8 mouse cellular contexts compared by ENCODE assay signal in the genomic region with DNA sequence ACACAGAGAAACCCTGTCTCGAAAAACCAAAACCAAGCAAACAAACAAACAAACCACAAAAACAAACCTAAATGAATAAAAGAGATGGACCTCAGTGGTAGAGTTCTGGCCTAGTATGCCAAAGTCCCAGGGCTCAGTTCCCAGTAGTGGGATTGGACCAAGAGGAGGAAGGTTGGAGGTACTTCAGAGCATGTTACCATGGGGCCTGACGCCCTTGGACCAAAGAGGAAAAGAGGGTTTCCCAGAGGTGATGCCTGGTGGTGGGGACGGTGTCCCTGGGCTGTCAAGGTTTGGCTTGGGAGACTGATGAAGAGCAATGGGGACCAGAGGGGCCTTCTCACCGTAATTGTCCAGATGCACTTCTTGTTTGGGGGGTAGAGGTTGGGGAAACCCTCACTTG. TPM values are rescaled to one million over a fixed set of nuclear protein-coding genes. Genes with fewer than 3 reads are reported as not detected.
DNase-seq lines count a peak whose midpoint lies in the region; ATAC-seq and TF ChIP-seq lines count a peak whose summit lies in the region.

No protein-coding gene starts in this region.

- peak overlapping the region; percentile 40 for H3K4me3 ChIP-seq in forebrain, embryonic 10.5 days
- no peak overlapping the region for H3K4me3 ChIP-seq in forebrain, embryonic 16.5 days (replicated peaks; ENCODE audit: low read length)
- H3K4me3 ChIP-seq in kidney, postnatal 0 days (replicated peaks; ENCODE audit: low read depth, low read length): peak overlapping the region; percentile 30
- H3K4me3 ChIP-seq in embryonic facial prominence, embryonic 15.5 days (replicated peaks): peak overlapping the region; percentile 41
- H3K4me3 ChIP-seq in liver, postnatal 0 days (ENCODE audit: low read depth, low read length): no peak overlapping the region

- H3K9me3 ChIP-seq in forebrain, embryonic 10.5 days: no peaks in the 10 kb centered on the region
- no peaks in the 10 kb centered on the region for H3K9me3 ChIP-seq in forebrain, embryonic 16.5 days (ENCODE audit: control insufficient read depth, low read length)
- no peaks in the 10 kb centered on the region for H3K9me3 ChIP-seq in kidney, postnatal 0 days (replicated peaks; ENCODE audit: low read length)
- H3K9me3 ChIP-seq in embryonic facial prominence, embryonic 15.5 days (replicated peaks): no peaks in the 10 kb centered on the region
- no peaks in the 10 kb centered on the region for H3K9me3 ChIP-seq in liver, postnatal 0 days (ENCODE audit: low read length)

- no peak overlapping the region for H3K4me2 ChIP-seq in forebrain, embryonic 16.5 days (ENCODE audit: low read length)
- peak overlapping the region; percentile 54 for H3K4me2 ChIP-seq in kidney, postnatal 0 days (ENCODE audit: low read length)
- peak overlapping the region; percentile 53 for H3K4me2 ChIP-seq in embryonic facial prominence, embryonic 15.5 days (replicated peaks)
- H3K4me2 ChIP-seq in liver, postnatal 0 days (ENCODE audit: low read depth, low read length): peak overlapping the region; percentile 24; the same call in 1 of the 2 replicates

- no peak for DNase-seq in forebrain, embryonic 10.5 days (ENCODE audit: extremely low spot score, low spot score)
- DNase-seq in kidney, postnatal 0 days (ENCODE audit: low spot score): no peak
- DNase-seq in kidney, postnatal 25 days: no peak
- DNase-seq in liver, postnatal 0 days: no peak
- no peak for DNase-seq in thymus, postnatal 25 days
- no peak for DNase-seq in spleen, postnatal 36 days (ENCODE audit: low spot score in 2 of 2)

- TF ChIP-seq EP300 in liver, postnatal 0 days (IDR thresholded peaks at IDR 0.05; ENCODE audit: low read depth): no peak

- peaks cover 34% of the 10 kb centered on the region for H3K27me3 ChIP-seq in forebrain, embryonic 10.5 days (ENCODE audit: poor library complexity, severe bottlenecking)
- H3K27me3 ChIP-seq in forebrain, embryonic 16.5 days (replicated peaks; ENCODE audit: control insufficient read depth, insufficient read depth, low read length): no peaks in the 10 kb centered on the region; the same call in 1 of the 2 replicates
- no peaks in the 10 kb centered on the region for H3K27me3 ChIP-seq in kidney, postnatal 0 days (ENCODE audit: insufficient read depth, low read length)
- H3K27me3 ChIP-seq in embryonic facial prominence, embryonic 15.5 days: no peaks in the 10 kb centered on the region
- H3K27me3 ChIP-seq in liver, postnatal 0 days (ENCODE audit: insufficient read depth, low read length): no peaks in the 10 kb centered on the region

- peak overlapping the region; percentile 84 for H3K27ac ChIP-seq in forebrain, embryonic 10.5 days
- H3K27ac ChIP-seq in forebrain, embryonic 16.5 days (ENCODE audit: low read length): no peak overlapping the region
- peak overlapping the region; percentile 94; the same call in 1 of the 2 replicates for H3K27ac ChIP-seq in kidney, postnatal 0 days
- peak overlapping the region; percentile 97 for H3K27ac ChIP-seq in embryonic facial prominence, embryonic 15.5 days (replicated peaks)
- no peak overlapping the region for H3K27ac ChIP-seq in liver, postnatal 0 days (ENCODE audit: low read depth)

- peaks cover 70% of the 10 kb centered on the region for H3K4me1 ChIP-seq in forebrain, embryonic 10.5 days
- H3K4me1 ChIP-seq in forebrain, embryonic 16.5 days (replicated peaks; ENCODE audit: control insufficient read depth, insufficient read depth, low read length): 0 out of 2 replicates have a peak, but pooled peaks cover 2% of the 10 kb centered on the region
- peaks cover 23% of the 10 kb centered on the region for H3K4me1 ChIP-seq in kidney, postnatal 0 days (replicated peaks; ENCODE audit: insufficient read depth, low read length)
- H3K4me1 ChIP-seq in embryonic facial prominence, embryonic 15.5 days: peaks cover 62% of the 10 kb centered on the region
- peaks cover 20% of the 10 kb centered on the region for H3K4me1 ChIP-seq in liver, postnatal 0 days (ENCODE audit: insufficient read depth)

- 69% methylated on average over 4 of the region's 4 CpGs for WGBS in forebrain, embryonic 10.5 days
- WGBS in forebrain, embryonic 16.5 days: 80% methylated on average over 4 of the region's 4 CpGs
- 54% methylated on average over 4 of the region's 4 CpGs for WGBS in kidney, postnatal 0 days
- 35% methylated on average over 4 of the region's 4 CpGs for WGBS in embryonic facial prominence, embryonic 15.5 days
- 80% methylated on average over 4 of the region's 4 CpGs for WGBS in liver, postnatal 0 days (ENCODE audit: insufficient replicate concordance)

- TF ChIP-seq CTCF in kidney, postnatal 0 days (IDR thresholded peaks at IDR 0.05; ENCODE audit: low read depth): no peak
- TF ChIP-seq CTCF in liver, postnatal 0 days (IDR thresholded peaks at IDR 0.05; ENCODE audit: low read depth): no peak

- H3K9ac ChIP-seq in forebrain, embryonic 16.5 days (replicated peaks; ENCODE audit: low read depth, low read length): no peak overlapping the region
- H3K9ac ChIP-seq in kidney, postnatal 0 days (ENCODE audit: low read depth, low read length): peak overlapping the region; percentile 56; the same call in 1 of the 2 replicates
- H3K9ac ChIP-seq in embryonic facial prominence, embryonic 15.5 days: peak overlapping the region; percentile 10
- H3K9ac ChIP-seq in liver, postnatal 0 days (replicated peaks): no peak overlapping the region

- ATAC-seq in forebrain, embryonic 16.5 days: no peak
- ATAC-seq in kidney, postnatal 0 days (replicated peaks; ENCODE audit: low FRiP score, low read depth): no peak
- no peak for ATAC-seq in embryonic facial prominence, embryonic 15.5 days (ENCODE audit: insufficient number of reproducible peaks, low FRiP score, low TSS enrichment, low read depth)
- no peak for ATAC-seq in liver, postnatal 0 days

- H3K36me3 ChIP-seq in forebrain, embryonic 10.5 days (replicated peaks): peaks cover 25% of the 10 kb centered on the region
- H3K36me3 ChIP-seq in forebrain, embryonic 16.5 days (ENCODE audit: control insufficient read depth, insufficient read depth): no peaks in the 10 kb centered on the region
- H3K36me3 ChIP-seq in kidney, postnatal 0 days (ENCODE audit: insufficient read depth, low read length): no peaks in the 10 kb centered on the region
- H3K36me3 ChIP-seq in embryonic facial prominence, embryonic 15.5 days: peaks cover 22% of the 10 kb centered on the region
- no peaks in the 10 kb centered on the region for H3K36me3 ChIP-seq in liver, postnatal 0 days (replicated peaks; ENCODE audit: insufficient read depth, low read length)

RNA-seq across cellular contexts. Expression of a gene that starts 3.5 kb away (rescaled TPM):
- 61.7 and 62.5 TPM in 2 replicates for polyA plus RNA-seq in forebrain, embryonic 10.5 days (2016; fragmentation: Nextera tagmentation; extraction: Ambion mirVana)
- 10.6 and 18.3 TPM in 2 replicates for polyA plus RNA-seq in forebrain, embryonic 16.5 days (2015; fragmentation: Nextera tagmentation; extraction: Ambion mirVana)
- 120 and 136 TPM in 2 replicates for polyA plus RNA-seq in kidney, postnatal 0 days (2015; fragmentation: Nextera tagmentation; extraction: Ambion mirVana)
- polyA plus RNA-seq in embryonic facial prominence, embryonic 15.5 days (2015; fragmentation: Nextera tagmentation; extraction: Ambion mirVana): 261 and 273 TPM in 2 replicates
- 12.9 and 14.7 TPM in 2 replicates for polyA plus RNA-seq in liver, postnatal 0 days (2015; fragmentation: Nextera tagmentation; extraction: Ambion mirVana)

RNA-seq across cellular contexts. Expression of a gene that starts 9.2 kb away (rescaled TPM):
- polyA plus RNA-seq in forebrain, embryonic 10.5 days (2016; fragmentation: Nextera tagmentation; extraction: Ambion mirVana): 14.2 and 15.1 TPM in 2 replicates
- polyA plus RNA-seq in forebrain, embryonic 16.5 days (2015; fragmentation: Nextera tagmentation; extraction: Ambion mirVana): 43.5 and 43.7 TPM in 2 replicates
- polyA plus RNA-seq in kidney, postnatal 0 days (2015; fragmentation: Nextera tagmentation; extraction: Ambion mirVana): 37.8 and 39.3 TPM in 2 replicates
- 43.3 and 47.3 TPM in 2 replicates for polyA plus RNA-seq in embryonic facial prominence, embryonic 15.5 days (2015; fragmentation: Nextera tagmentation; extraction: Ambion mirVana)
- 26.2 and 28.3 TPM in 2 replicates for polyA plus RNA-seq in liver, postnatal 0 days (2015; fragmentation: Nextera tagmentation; extraction: Ambion mirVana)

RNA-seq across cellular contexts. Expression of a gene that starts 18.7 kb away (rescaled TPM):
- polyA plus RNA-seq in forebrain, embryonic 10.5 days (2016; fragmentation: Nextera tagmentation; extraction: Ambion mirVana): 0.09 and 0.26 TPM in 2 replicates
- 0.23 and 0.25 TPM in 2 replicates for polyA plus RNA-seq in forebrain, embryonic 16.5 days (2015; fragmentation: Nextera tagmentation; extraction: Ambion mirVana)
- 0.14 and 0.17 TPM in 2 replicates for polyA plus RNA-seq in kidney, postnatal 0 days (2015; fragmentation: Nextera tagmentation; extraction: Ambion mirVana)
- 0.25 and 0.26 TPM in 2 replicates for polyA plus RNA-seq in embryonic facial prominence, embryonic 15.5 days (2015; fragmentation: Nextera tagmentation; extraction: Ambion mirVana)
- polyA plus RNA-seq in liver, postnatal 0 days (2015; fragmentation: Nextera tagmentation; extraction: Ambion mirVana): not detected in 2 replicates

RNA-seq across cellular contexts. Expression of a gene that starts 18.9 kb away (rescaled TPM):
- 29.0 and 33.4 TPM in 2 replicates for polyA plus RNA-seq in forebrain, embryonic 10.5 days (2016; fragmentation: Nextera tagmentation; extraction: Ambion mirVana)
- polyA plus RNA-seq in forebrain, embryonic 16.5 days (2015; fragmentation: Nextera tagmentation; extraction: Ambion mirVana): 19.1 and 19.3 TPM in 2 replicates
- polyA plus RNA-seq in kidney, postnatal 0 days (2015; fragmentation: Nextera tagmentation; extraction: Ambion mirVana): 42.6 and 42.9 TPM in 2 replicates
- 37.2 and 48.9 TPM in 2 replicates for polyA plus RNA-seq in embryonic facial prominence, embryonic 15.5 days (2015; fragmentation: Nextera tagmentation; extraction: Ambion mirVana)
- 24.1 and 24.3 TPM in 2 replicates for polyA plus RNA-seq in liver, postnatal 0 days (2015; fragmentation: Nextera tagmentation; extraction: Ambion mirVana)

RNA-seq across cellular contexts. Expression of a gene that starts 18.9 kb away (rescaled TPM):
- polyA plus RNA-seq in forebrain, embryonic 10.5 days (2016; fragmentation: Nextera tagmentation; extraction: Ambion mirVana): 11.7 and 14.0 TPM in 2 replicates
- polyA plus RNA-seq in forebrain, embryonic 16.5 days (2015; fragmentation: Nextera tagmentation; extraction: Ambion mirVana): 5.1 and 8.7 TPM in 2 replicates
- polyA plus RNA-seq in kidney, postnatal 0 days (2015; fragmentation: Nextera tagmentation; extraction: Ambion mirVana): 5.3 and 6.2 TPM in 2 replicates
- polyA plus RNA-seq in embryonic facial prominence, embryonic 15.5 days (2015; fragmentation: Nextera tagmentation; extraction: Ambion mirVana): 12.7 and 13.1 TPM in 2 replicates
- 2.4 and 2.6 TPM in 2 replicates for polyA plus RNA-seq in liver, postnatal 0 days (2015; fragmentation: Nextera tagmentation; extraction: Ambion mirVana)

Comparison
In these comparisons a context has a peak if more than half of its experiments do, and no peak if none do; other contexts are left out.
1. H3K27ac ChIP-seq: peak in forebrain, embryonic 10.5 days (single experiment), kidney, postnatal 0 days (single experiment) and embryonic facial prominence, embryonic 15.5 days (single experiment); none in forebrain, embryonic 16.5 days (single experiment) and liver, postnatal 0 days (single experiment).
2. H3K4me3 ChIP-seq: peak in forebrain, embryonic 10.5 days (single experiment), kidney, postnatal 0 days (single experiment) and embryonic facial prominence, embryonic 15.5 days (single experiment); none in forebrain, embryonic 16.5 days (single experiment) and liver, postnatal 0 days (single experiment).
3. H3K9ac ChIP-seq: peak in kidney, postnatal 0 days (single experiment) and embryonic facial prominence, embryonic 15.5 days (single experiment); none in forebrain, embryonic 16.5 days (single experiment) and liver, postnatal 0 days (single experiment).